Mouse (Mus musculus) intestine, embryonic 14.5 days (tissue): Measurements from ENCODE around the gene Gm11027. TPM values are rescaled to one million over a fixed set of nuclear protein-coding genes. Genes with fewer than 3 reads are reported as not detected.

Experiments
- ATAC-seq: fragments of 200-750 bp; cut with Nextera tagmentation; replicated peaks from 2 replicates; pipeline ENCODE4 v1.8.0; 2017; ENCODE audit warnings: low read depth, moderate number of reproducible peaks, moderate TSS enrichment, moderate library complexity; ENCODE audit not compliant: low FRiP score, low TSS enrichment
- DNase-seq: peaks from one replicate; pipeline ENCODE4 v3.0.0-alpha.2; 2018; ENCODE audit warnings: low spot score
- H3K27ac ChIP-seq: fragments of 300-500 bp; sonication (generic); 2 replicates; pipeline ENCODE4 v1.5.1; 2014; ENCODE audit warnings: low read depth, mild to moderate bottlenecking, control low read depth
- H3K27me3 ChIP-seq: fragments of 300-500 bp; sonication (generic); replicated peaks from 2 replicates; pipeline ENCODE4 v1.6.1; 2014; ENCODE audit warnings: low read length, control low read depth; ENCODE audit not compliant: control insufficient read depth, insufficient read depth
- H3K36me3 ChIP-seq: fragments of 300-500 bp; sonication (generic); 2 replicates; pipeline ENCODE4 v1.6.1; 2014; ENCODE audit warnings: low read length, control low read depth; ENCODE audit not compliant: control insufficient read depth, insufficient read depth
- H3K4me1 ChIP-seq: fragments of 300-500 bp; sonication (generic); replicated peaks from 2 replicates; pipeline ENCODE4 v1.6.1; 2014; ENCODE audit warnings: low read length, control low read depth, mixed read lengths; ENCODE audit not compliant: control insufficient read depth, insufficient read depth
- H3K4me2 ChIP-seq: fragments of 300-500 bp; sonication (generic); 2 replicates; pipeline ENCODE4 v1.6.1; 2014; ENCODE audit warnings: low read length
- H3K4me3 ChIP-seq: fragments of 300-500 bp; sonication (generic); 2 replicates; pipeline ENCODE4 v1.5.1; 2014; ENCODE audit warnings: low read depth, low read length, control low read depth, mixed read lengths
- H3K9ac ChIP-seq: fragments of 300-500 bp; sonication (generic); 2 replicates; pipeline ENCODE4 v1.6.1; 2014; ENCODE audit warnings: mild to moderate bottlenecking, low read length
- H3K9me3 ChIP-seq: fragments of 300-500 bp; sonication (generic); 2 replicates; pipeline ENCODE4 v1.6.1; 2016; ENCODE audit warnings: low read length, control low read depth; ENCODE audit not compliant: control insufficient read depth
- WGBS: fragments of 180-500 bp; shearing (Covaris S2); extraction: QIAGEN DNeasy Blood & Tissue Kit; methylation state at CpG from one replicate; pipeline ENCODE4 v1.1.7; 2014; 5-methylcytosine and 5-hydroxymethylcytosine counted together
- microRNA-seq: library from miRNA; unstranded; fragments of <30 nt; microRNA quantifications from one replicate; pipeline ENCODE4, GENCODE M21; 2016
- polyA plus RNA-seq: library from polyadenylated mRNA; unstranded; fragments of >200 nt; fragmentation: Nextera tagmentation; extraction: Ambion mirVana; gene quantifications from 2 replicates; pipeline ENCODE4 v1.2.1, GENCODE M21; 2014

The Gm11027 gene
- polyA plus RNA-seq, 1 experiment from 2014 or later: not detected

DNA sequence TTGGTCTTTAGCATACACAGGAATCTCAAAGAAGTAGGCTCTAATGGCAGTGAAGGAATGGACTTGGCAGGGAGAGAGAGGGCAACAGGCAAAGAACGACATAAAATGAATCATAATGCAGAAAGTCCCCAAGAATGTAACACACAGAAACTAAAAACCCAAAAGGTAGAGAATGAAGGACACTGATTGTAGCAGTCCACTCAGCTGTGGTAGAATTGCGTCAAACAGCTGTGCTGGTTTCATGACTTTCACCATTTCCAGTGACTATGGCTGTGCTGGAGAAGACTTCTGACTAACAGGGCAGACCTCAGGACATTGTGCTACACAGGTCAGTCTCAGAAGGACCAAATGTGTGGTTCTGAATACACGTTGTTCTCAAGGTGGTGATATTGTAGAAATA lies 32.7 kb downstream of the Gm11027 start:
- Histone ChIP-seq H3K27me3 (no peaks in the 10 kb centered on the region), H3K27ac (no peak overlapping the region), H3K9me3 (no peaks in the 10 kb centered on the region), H3K9ac (no peak overlapping the region), H3K4me3 (no peak overlapping the region), H3K36me3 (no peaks in the 10 kb centered on the region), H3K4me1 (no peaks in the 10 kb centered on the region), H3K4me2 (no peak overlapping the region)
- 84% methylated on average over 3 of the region's 3 CpGs for WGBS
- DNase-seq (no peak), ATAC-seq (no peak)

DNA sequence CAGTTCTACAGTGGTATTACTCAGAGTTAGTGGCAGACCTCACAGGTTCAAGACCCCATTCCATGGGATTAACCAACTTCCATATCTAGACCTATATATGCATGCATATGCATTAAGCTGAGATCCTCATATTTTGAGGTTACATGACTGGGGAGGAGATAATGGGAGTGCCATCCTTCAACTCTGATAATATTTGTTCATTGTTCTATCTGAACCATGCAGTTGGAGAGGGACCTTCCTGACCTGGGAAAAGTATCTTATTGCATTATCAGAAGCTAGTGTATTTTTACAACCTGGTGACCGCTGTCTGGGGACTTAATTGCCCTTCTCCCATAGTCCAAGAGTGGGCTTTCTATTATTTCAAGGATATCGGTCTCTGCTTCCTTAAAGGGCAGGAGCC lies 33.4 kb downstream of the Gm11027 start:
- DNase-seq (no peak), ATAC-seq (no peak)
- Histone ChIP-seq H3K27ac (no peak overlapping the region), H3K4me3 (no peak overlapping the region), H3K9ac (no peak overlapping the region), H3K4me1 (no peaks in the 10 kb centered on the region), H3K4me2 (no peak overlapping the region), H3K36me3 (no peaks in the 10 kb centered on the region), H3K9me3 (no peaks in the 10 kb centered on the region), H3K27me3 (no peaks in the 10 kb centered on the region)
- 62% methylated on average over 2 of the region's 2 CpGs for WGBS

DNA sequence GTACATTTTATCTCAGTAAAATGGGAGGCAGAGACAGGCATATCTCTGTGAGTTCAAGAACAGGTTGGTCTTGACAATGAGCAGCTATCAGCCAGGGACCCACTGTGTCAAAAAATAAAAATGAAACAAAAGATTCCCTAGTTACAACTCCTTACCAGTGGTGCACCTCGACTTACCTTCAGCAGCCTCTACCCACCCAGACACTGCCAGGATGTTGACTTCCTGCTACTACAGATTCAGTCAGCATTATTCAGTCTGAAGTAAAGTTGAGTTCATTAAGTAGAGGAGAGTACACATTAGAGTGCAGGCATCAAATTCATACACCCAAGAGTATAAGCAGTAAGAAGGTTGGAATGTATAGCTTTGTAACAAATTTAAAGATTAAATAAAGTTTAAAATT lies 38.6 kb downstream of the Gm11027 start:
- ATAC-seq: no peak

GRCm38 (mm10) chr12:116315498-116315897 lies 40.3 kb downstream of the Gm11027 start:
- no peaks in the 10 kb centered on the region for H3K27me3 ChIP-seq
- H3K9me3 ChIP-seq: no peaks in the 10 kb centered on the region
- no peak overlapping the region for H3K4me2 ChIP-seq
- WGBS: 78% methylated on average over 3 of the region's 3 CpGs
- no peaks in the 10 kb centered on the region for H3K36me3 ChIP-seq
- no peak for DNase-seq
- H3K9ac ChIP-seq: no peak overlapping the region
- no peaks in the 10 kb centered on the region for H3K4me1 ChIP-seq
- no peak overlapping the region for H3K27ac ChIP-seq
- ATAC-seq: no peak
- no peak overlapping the region for H3K4me3 ChIP-seq

More for the DNA sequence above, 38.6 kb downstream of the Gm11027 start:
- no peaks in the 10 kb centered on the region for H3K36me3 ChIP-seq
- H3K9ac ChIP-seq: no peak overlapping the region
- no peaks in the 10 kb centered on the region for H3K9me3 ChIP-seq
- no peaks in the 10 kb centered on the region for H3K4me1 ChIP-seq
- H3K27me3 ChIP-seq: no peaks in the 10 kb centered on the region
- no peak overlapping the region for H3K4me3 ChIP-seq
- no peak overlapping the region for H3K27ac ChIP-seq
- no peak overlapping the region for H3K4me2 ChIP-seq
- 86% methylated on average over 1 of the region's 1 CpGs for WGBS
- no peak for DNase-seq

GRCm38 (mm10) chr12:116317818-116318217 lies 42.6 kb downstream of the Gm11027 start:
- H3K36me3 ChIP-seq: peaks cover 3% of the 10 kb centered on the region; the same call in 1 of the 2 replicates
- DNase-seq (no peak), ATAC-seq (no peak)
- no peaks in the 10 kb centered on the region for H3K4me1 ChIP-seq
- H3K4me2 ChIP-seq: no peak overlapping the region
- H3K9me3 ChIP-seq: no peaks in the 10 kb centered on the region
- H3K4me3 ChIP-seq: no peak overlapping the region
- no peak overlapping the region for H3K9ac ChIP-seq
- no peak overlapping the region for H3K27ac ChIP-seq
- 71% methylated on average over 1 of the region's 1 CpGs for WGBS
- H3K27me3 ChIP-seq: no peaks in the 10 kb centered on the region

Small RNA genes within 50 kb of the gene (microRNA-seq; reads per million reads assigned to microRNA genes)
- gene Gm23190: not detected

Other genes starting within 250 kb of the Gm11027 start
- 42.7 and 44.2 TPM in 2 replicates for gene Zfp386, start 227.7 kb upstream of the Gm11027 start, polyA plus RNA-seq
- gene Vipr2, start 197.7 kb upstream of the Gm11027 start, polyA plus RNA-seq: 4.7 and 5.3 TPM in 2 replicates
- 16.3 and 17.8 TPM in 2 replicates for gene Wdr60, start 12.4 kb upstream of the Gm11027 start, polyA plus RNA-seq
- 37.5 and 39.7 TPM in 2 replicates for gene Esyt2, start 5.8 kb downstream of the Gm11027 start, polyA plus RNA-seq
- gene Ncapg2, start 130.0 kb downstream of the Gm11027 start, polyA plus RNA-seq: 42.4 and 43.7 TPM in 2 replicates
- 1.0 and 2.0 TPM in 2 replicates for gene Ptprn2, start 210.3 kb downstream of the Gm11027 start, polyA plus RNA-seq